Mouse (Mus musculus) MEL (cell line): Measurements from ENCODE around the gene Epc2.

ENCODE experiments used
- CTCF ChIP-seq, 3 experiments: IDR thresholded peaks in 2 of 3; conservative IDR thresholded peaks in 1 of 3; 2 replicates each; pipeline ENCODE4 v1.5.1; 2011 to 2012; ENCODE audit warnings: low read length in 3 of 3, low read depth in 2 of 3, mild to moderate bottlenecking in 2 of 3, improper control_type of control experiment in 1 of 3, inconsistent platforms in 1 of 3, mixed read lengths in 1 of 3, moderate library complexity in 1 of 3; ENCODE audit not compliant: control insufficient read depth in 1 of 3, insufficient read depth in 1 of 3, poor library complexity in 1 of 3, severe bottlenecking in 1 of 3
- E2F4 ChIP-seq: IDR thresholded peaks from 2 replicates; pipeline ENCODE4 v1.6.1; 2011; ENCODE audit warnings: low read depth, low read length, improper control_type of control experiment, borderline replicate concordance
- MYC ChIP-seq: IDR thresholded peaks from 2 replicates; pipeline ENCODE4 v1.6.1; 2011; ENCODE audit warnings: low read depth, mild to moderate bottlenecking, low read length, improper control_type of control experiment, moderate library complexity
- POLR2A ChIP-seq, 2 experiments: IDR thresholded peaks; 2 replicates each; pipeline ENCODE4 v1.6.1; 2011 to 2012; ENCODE audit warnings: low read length in 2 of 2, mild to moderate bottlenecking in 2 of 2, control low read depth in 1 of 2, improper control_type of control experiment in 1 of 2, low read depth in 1 of 2, moderate library complexity in 1 of 2; ENCODE audit not compliant: control insufficient read depth in 1 of 2, insufficient read depth in 1 of 2, poor library complexity in 1 of 2
- SIN3A ChIP-seq: IDR thresholded peaks from 2 replicates; pipeline ENCODE4 v1.6.1; 2012; ENCODE audit warnings: low read length, improper control_type of control experiment, inconsistent platforms

- TF ChIP-seq CTCF (IDR thresholded peaks at IDR 0.05 in 2 of 3, conservative IDR thresholded peaks at IDR 0.05 in 1 of 3; ENCODE audit: control insufficient read depth in 1 of 3, insufficient read depth in 1 of 3, low read depth in 2 of 3, low read length in 3 of 3, poor library complexity in 1 of 3, severe bottlenecking in 1 of 3) (no peak), POLR2A (IDR thresholded peaks at IDR 0.05; ENCODE audit: control insufficient read depth in 1 of 2, insufficient read depth in 1 of 2, low read depth in 1 of 2, low read length in 2 of 2, poor library complexity in 1 of 2) (no peak), E2F4 (no peak), MYC (no peak), SIN3A (no peak)
These were observed 38.7 kb upstream of the Epc2 start for GRCm38 (mm10) chr2:49412576-49412975.
